Mouse (Mus musculus) testis, adult 2 months (tissue): ENCODE measurements around the gene Pafah2. TPM values are rescaled to one million over a fixed set of nuclear protein-coding genes. Genes with fewer than 3 reads are reported as not detected.
A peak's percentile ranks its signal among the peaks of the same experiment; 100 is the strongest.

Experiments
- H3K27ac ChIP-seq: fragments of 200-500 bp; 2 replicates; pipeline ENCODE4 v1.5.1; 2012; ENCODE audit warnings: low read depth, low read length; ENCODE audit not compliant: control insufficient read depth, insufficient read depth
- H3K27me3 ChIP-seq: fragments of 200-500 bp; 2 replicates; pipeline ENCODE4 v1.6.1; 2012; ENCODE audit warnings: mild to moderate bottlenecking, low read length, moderate library complexity; ENCODE audit not compliant: control insufficient read depth, insufficient read depth
- H3K36me3 ChIP-seq: fragments of 200-500 bp; 2 replicates; pipeline ENCODE4 v1.6.1; 2012; ENCODE audit warnings: mild to moderate bottlenecking, low read length; ENCODE audit not compliant: control insufficient read depth, insufficient read depth
- H3K4me1 ChIP-seq: fragments of 200-500 bp; 2 replicates; pipeline ENCODE4 v1.6.1; 2012; ENCODE audit warnings: low read length; ENCODE audit not compliant: control insufficient read depth, insufficient read depth
- H3K4me3 ChIP-seq: fragments of 200-500 bp; 2 replicates; pipeline ENCODE4 v1.5.1; 2012; ENCODE audit warnings: low read depth, mild to moderate bottlenecking, low read length, moderate library complexity, mixed read lengths; ENCODE audit not compliant: control insufficient read depth
- CTCF ChIP-seq: fragments of 200-500 bp; IDR thresholded peaks from 2 replicates; pipeline ENCODE4 v1.5.1; 2012; ENCODE audit warnings: low read depth, mild to moderate bottlenecking, inconsistent platforms, low read length, moderate library complexity; ENCODE audit not compliant: control insufficient read depth, insufficient read depth, insufficient replicate concordance
- POLR2A ChIP-seq: fragments of 200-500 bp; IDR thresholded peaks from 2 replicates; pipeline ENCODE4 v1.6.1; 2012; ENCODE audit warnings: low read depth, mild to moderate bottlenecking, inconsistent platforms, low read length, moderate library complexity; ENCODE audit not compliant: control insufficient read depth
- polyA plus RNA-seq: library from polyadenylated mRNA; depleted of rRNA; stranded (reverse); fragments of >200 nt; gene quantifications from 2 replicates; pipeline ENCODE4 v1.2.3, GENCODE M21; 2012

The Pafah2 gene
- polyA plus RNA-seq, 1 experiment = 37.2 TPM

GRCm38 (mm10) chr4:134403721-134404120 lies 7.6 kb downstream of the Pafah2 start:
- TF ChIP-seq POLR2A (no peak), CTCF (no peak)

GRCm38 (mm10) chr4:134409286-134409685 lies 13.2 kb downstream of the Pafah2 start:
- Histone ChIP-seq H3K4me3 (no peak overlapping the region), H3K36me3 (no peaks in the 10 kb centered on the region; the same call in 1 of the 2 replicates), H3K27me3 (no peaks in the 10 kb centered on the region), H3K27ac (no peak overlapping the region), H3K4me1 (no peaks in the 10 kb centered on the region)
- TF ChIP-seq POLR2A (no peak), CTCF (peak; percentile 89; the same call in 1 of the 2 replicates)

More at GRCm38 (mm10) chr4:134403721-134404120, 7.6 kb downstream of the Pafah2 start:
- peaks cover 26% of the 10 kb centered on the region for H3K4me1 ChIP-seq
- no peak overlapping the region for H3K27ac ChIP-seq
- H3K36me3 ChIP-seq = no peaks in the 10 kb centered on the region
- no peak overlapping the region for H3K4me3 ChIP-seq
- H3K27me3 ChIP-seq = no peaks in the 10 kb centered on the region

GRCm38 (mm10) chr4:134416177-134416576 lies 20.1 kb downstream of the Pafah2 start:
- Histone ChIP-seq H3K36me3 (no peaks in the 10 kb centered on the region), H3K27me3 (no peaks in the 10 kb centered on the region), H3K4me1 (no peaks in the 10 kb centered on the region; the same call in 1 of the 2 replicates), H3K27ac (no peak overlapping the region), H3K4me3 (no peak overlapping the region)
- TF ChIP-seq CTCF = no peak

- Histone ChIP-seq H3K27ac (no peak overlapping the region), H3K4me1 (no peaks in the 10 kb centered on the region; the same call in 1 of the 2 replicates), H3K36me3 (no peaks in the 10 kb centered on the region), H3K4me3 (no peak overlapping the region), H3K27me3 (no peaks in the 10 kb centered on the region)
- TF ChIP-seq CTCF (no peak), POLR2A (no peak)
Measured at GRCm38 (mm10) chr4:134416602-134417001, 20.5 kb downstream of the Pafah2 start.

- Histone ChIP-seq H3K4me3 (no peak overlapping the region), H3K36me3 (no peaks in the 10 kb centered on the region), H3K27me3 (no peaks in the 10 kb centered on the region), H3K4me1 (no peaks in the 10 kb centered on the region; the same call in 1 of the 2 replicates), H3K27ac (no peak overlapping the region)
- no peak for TF ChIP-seq CTCF
Measured at GRCm38 (mm10) chr4:134417111-134417510, 21.0 kb downstream of the Pafah2 start.

GRCm38 (mm10) chr4:134421971-134422370 lies 25.9 kb downstream of the Pafah2 start:
- peak overlapping the region; percentile 25 for H3K4me3 ChIP-seq
- no peaks in the 10 kb centered on the region for H3K4me1 ChIP-seq
- no peaks in the 10 kb centered on the region for H3K36me3 ChIP-seq
- no peaks in the 10 kb centered on the region for H3K27me3 ChIP-seq
- H3K27ac ChIP-seq = no peak overlapping the region
- no peak for TF ChIP-seq POLR2A
- TF ChIP-seq CTCF = no peak

GRCm38 (mm10) chr4:134423949-134424348 lies 27.8 kb downstream of the Pafah2 start:
- Histone ChIP-seq H3K4me3 (no peak overlapping the region), H3K27ac (no peak overlapping the region), H3K4me1 (no peaks in the 10 kb centered on the region), H3K27me3 (no peaks in the 10 kb centered on the region), H3K36me3 (no peaks in the 10 kb centered on the region)
- TF ChIP-seq CTCF = no peak
- TF ChIP-seq POLR2A = no peak

- Histone ChIP-seq H3K27ac (no peak overlapping the region), H3K4me3 (no peak overlapping the region), H3K4me1 (no peaks in the 10 kb centered on the region), H3K27me3 (no peaks in the 10 kb centered on the region), H3K36me3 (no peaks in the 10 kb centered on the region)
- TF ChIP-seq CTCF (no peak), POLR2A (no peak)
Measured at GRCm38 (mm10) chr4:134425088-134425487, 29.0 kb downstream of the Pafah2 start.
